Comparison of ENCODE assay signal across 8 mouse cellular contexts in genomic region chr14:30951154-30951825, GRCm38 (mm10). TPM values are rescaled to one million over a fixed set of nuclear protein-coding genes. Genes with fewer than 3 reads are reported as not detected.
DNase-seq lines count a peak whose midpoint lies in the region; ATAC-seq lines count a peak whose summit lies in the region.

TSS of gene Nek4 (plus strand) at chr14:30951377.

- peak within 1 kb of the TSS; percentile 78 for H3K4me2 ChIP-seq in hindbrain, embryonic 16.5 days (ENCODE audit: low read length)

- no peaks in the 10 kb centered on the region for H3K79me2 ChIP-seq in macrophage (ENCODE audit: inconsistent target)

- peaks cover 7% of the 10 kb centered on the region for H3K4me1 ChIP-seq in hindbrain, embryonic 16.5 days (ENCODE audit: control insufficient read depth, insufficient read depth, low read depth, low read length)

- no peaks in the 10 kb centered on the region for H3K27me3 ChIP-seq in hindbrain, embryonic 16.5 days (replicated peaks; ENCODE audit: control insufficient read depth, insufficient read depth, low read length)

- H3K4me3 ChIP-seq in hindbrain, embryonic 16.5 days (ENCODE audit: low read length): peak within 1 kb of the TSS; percentile 79
- peak within 1 kb of the TSS; percentile 66 for H3K4me3 ChIP-seq in macrophage (ENCODE audit: inconsistent target)

- H3K36me3 ChIP-seq in hindbrain, embryonic 16.5 days (ENCODE audit: control insufficient read depth, insufficient read depth, low read length): peaks cover 7% of the 10 kb centered on the region; the same call in 1 of the 2 replicates
- H3K36me3 ChIP-seq in macrophage (ENCODE audit: inconsistent target): no peaks in the 10 kb centered on the region

- H3K9me3 ChIP-seq in hindbrain, embryonic 16.5 days (ENCODE audit: control insufficient read depth, low read length): no peaks in the 10 kb centered on the region

- WGBS in hindbrain, embryonic 16.5 days: under 1% methylated on average over 57 of the region's 57 CpGs
- under 1% methylated on average over 57 of the region's 57 CpGs for WGBS in macrophage (ENCODE audit: missing documents)

- peak within 1 kb of the TSS; percentile 82 for H3K27ac ChIP-seq in hindbrain, embryonic 16.5 days (ENCODE audit: low read depth, low read length)
- peak within 1 kb of the TSS; percentile 21; the same call in 1 of the 2 replicates for H3K27ac ChIP-seq in macrophage

- peak; percentile 100 for ATAC-seq in hindbrain, embryonic 16.5 days

- H3K9ac ChIP-seq in hindbrain, embryonic 16.5 days (ENCODE audit: low read depth, low read length): peak within 1 kb of the TSS; percentile 88

- peak; percentile 90 for DNase-seq in WW6 (ENCODE audit: low read depth, low spot score)
- DNase-seq in cerebellum, postnatal 4 days (ENCODE audit: low spot score in 2 of 2): peak; percentile 91 to 95
- DNase-seq in gastrocnemius, adult 18-20 months (ENCODE audit: low spot score): peak; percentile 97
- DNase-seq in left cerebral cortex, adult 18-20 months (ENCODE audit: low spot score in 2 of 2): peak; percentile 95 to 97
- peak; percentile 98 for DNase-seq in right cerebral cortex, adult 18-20 months
- peak; percentile 82 for DNase-seq in urinary bladder, postnatal 10 days (ENCODE audit: low spot score)

RNA-seq across cellular contexts. Expression of gene Nek4, which starts in this region (rescaled TPM):
- total RNA-seq in gastrocnemius, adult 18-20 months (2021): 1 to 10 TPM; 3.9 to 4.3 TPM
- polyA plus RNA-seq in hindbrain, embryonic 16.5 days (2015; fragmentation: Nextera tagmentation; extraction: Ambion mirVana): 15.6 and 16.3 TPM in 2 replicates
- 10 to 100 TPM; 17.0 to 21.2 TPM for total RNA-seq in left cerebral cortex, adult 18-20 months (2021)
- 10 to 100 TPM in 25 of 26 experiments, 1 to 10 TPM in 1; 7.6 to 34.8 (median 22.2) TPM for total RNA-seq in macrophage (2018; cell fraction: chromatin; rRNA removed)
- 1 to 10 TPM; 4.3 to 9.4 (median 7.5) TPM for total RNA-seq in macrophage (2018; cell fraction: cytosol; rRNA removed)
- 10 to 100 TPM in 16 of 26 experiments, 1 to 10 TPM in 10; 4.9 to 25.4 (median 13.4) TPM for total RNA-seq in macrophage (2018; cell fraction: nucleus; rRNA removed)
- polyA plus RNA-seq in macrophage (2018): 5.6 to 7.4 TPM (median 5.9 TPM) in 3 replicates

Comparison
In these comparisons a context has a peak if more than half of its experiments do, and no peak if none do; other contexts are left out.
1. Peak in every context shown above with its lines: DNase-seq, ATAC-seq, H3K4me3 ChIP-seq and H3K27ac ChIP-seq.